Mouse (Mus musculus) lung, embryonic 15.5 days (tissue): Measurements from ENCODE around the gene Pex26. TPM values are rescaled to one million over a fixed set of nuclear protein-coding genes. Genes with fewer than 3 reads are reported as not detected.
A peak's percentile ranks its signal among the peaks of the same experiment; 100 is the strongest.

ENCODE experiments used
- ATAC-seq: fragments of 200-750 bp; cut with Nextera tagmentation; 2 replicates; pipeline ENCODE4 v1.8.0; 2017; ENCODE audit warnings: moderate number of reproducible peaks, borderline replicate concordance; ENCODE audit not compliant: low FRiP score, low TSS enrichment; ENCODE audit errors: extremely low read depth
- H3K27ac ChIP-seq: fragments of 300-500 bp; sonication (generic); 2 replicates; pipeline ENCODE4 v1.5.1; 2015; ENCODE audit warnings: moderate library complexity, mild to moderate bottlenecking, inconsistent platforms
- H3K27me3 ChIP-seq: fragments of 300-500 bp; sonication (generic); 2 replicates; pipeline ENCODE4 v1.6.1; 2015; ENCODE audit warnings: inconsistent platforms
- H3K36me3 ChIP-seq: fragments of 300-500 bp; sonication (generic); 2 replicates; pipeline ENCODE4 v1.6.1; 2015; ENCODE audit warnings: inconsistent platforms
- H3K4me1 ChIP-seq: fragments of 300-500 bp; sonication (generic); 2 replicates; pipeline ENCODE4 v1.6.1; 2015; ENCODE audit warnings: inconsistent platforms
- H3K4me2 ChIP-seq: fragments of 300-500 bp; sonication (generic); 2 replicates; pipeline ENCODE4 v1.6.1; 2015; ENCODE audit warnings: inconsistent platforms, mild to moderate bottlenecking, moderate library complexity
- H3K4me3 ChIP-seq: fragments of 300-500 bp; sonication (generic); 2 replicates; pipeline ENCODE4 v1.5.1; 2015; ENCODE audit warnings: mild to moderate bottlenecking, inconsistent platforms
- H3K9ac ChIP-seq: fragments of 300-500 bp; sonication (generic); 2 replicates; pipeline ENCODE4 v1.6.1; 2015; ENCODE audit warnings: inconsistent platforms
- H3K9me3 ChIP-seq: fragments of 300-500 bp; sonication (generic); 2 replicates; pipeline ENCODE4 v1.6.1; 2016; ENCODE audit warnings: inconsistent platforms
- WGBS: fragments of 180-500 bp; shearing (Covaris S2); methylation state at CpG from one replicate; pipeline ENCODE4 v1.1.7; 2015; 5-methylcytosine and 5-hydroxymethylcytosine counted together
- polyA plus RNA-seq: library from polyadenylated mRNA; unstranded; fragments of >200 nt; fragmentation: Nextera tagmentation; extraction: Ambion mirVana; gene quantifications from 2 replicates; pipeline ENCODE4 v1.2.1, GENCODE M21; 2015

The Pex26 gene
- polyA plus RNA-seq, 1 experiment from 2014 or later, result 13.5 TPM

- H3K27ac ChIP-seq, result peak overlapping the region; percentile 46; the same call in 1 of the 2 replicates
These were observed 62.5 kb downstream of the Pex26 start for GRCm38 (mm10) chr6:121246037-121246361.

More at GRCm38 (mm10) chr6:121246037-121246361, 62.5 kb downstream of the Pex26 start:
- peak overlapping the region; percentile 71 for H3K4me2 ChIP-seq
- WGBS, result 3% methylated on average over 4 of the region's 4 CpGs
- peak overlapping the region; percentile 68 for H3K4me3 ChIP-seq
- no peaks in the 10 kb centered on the region for H3K36me3 ChIP-seq
- H3K9ac ChIP-seq, result peak overlapping the region; percentile 57
- peaks cover 3% of the 10 kb centered on the region; the same call in 1 of the 2 replicates for H3K4me1 ChIP-seq
- H3K9me3 ChIP-seq, result no peaks in the 10 kb centered on the region
- peak; percentile 40; the same call in 1 of the 2 replicates for ATAC-seq
- peaks cover 6% of the 10 kb centered on the region; the same call in 1 of the 2 replicates for H3K27me3 ChIP-seq

Other genes starting within 250 kb of the Pex26 start
- 17.6 and 20.0 TPM in 2 replicates for gene Mical3, start 52.7 kb upstream of the Pex26 start, polyA plus RNA-seq
- gene Tuba8, start 27.0 kb downstream of the Pex26 start, polyA plus RNA-seq, result 6.3 and 7.8 TPM in 2 replicates
- 4.9 and 7.3 TPM in 2 replicates for gene Usp18, start 62.2 kb downstream of the Pex26 start, polyA plus RNA-seq
- 0.67 and 1.9 TPM in 2 replicates for gene Slc6a13, start 116.6 kb downstream of the Pex26 start, polyA plus RNA-seq
- gene Slc6a12, start 159.4 kb downstream of the Pex26 start, polyA plus RNA-seq, result not detected in 2 replicates